In genomic region chr8:102782707-102783489, GRCm38 (mm10) we compare ENCODE assay signal across 7 mouse cellular contexts. TPM values are rescaled to one million over a fixed set of nuclear protein-coding genes. Genes with fewer than 3 reads are reported as not detected.
A peak's percentile ranks its signal among the peaks of the same experiment; 100 is the strongest.
DNase-seq lines count a peak whose midpoint lies in the region; ATAC-seq and TF ChIP-seq lines count a peak whose summit lies in the region.

No protein-coding gene starts in this region.

- ATAC-seq in lung, postnatal 0 days: no peak
- no peak for ATAC-seq in forebrain, postnatal 0 days
- no peak for ATAC-seq in midbrain, embryonic 12.5 days (ENCODE audit: low FRiP score, low read depth)

- DNase-seq in lung, postnatal 0 days (ENCODE audit: low spot score): peak; percentile 8
- DNase-seq in lung, postnatal 10 days: no peak
- no peak for DNase-seq in forebrain, postnatal 0 days
- DNase-seq in urinary bladder, postnatal 10 days (ENCODE audit: low spot score): no peak
- no peak for DNase-seq in ovary, postnatal 14 days (ENCODE audit: low spot score)
- DNase-seq in right cerebral cortex, postnatal 4 days: no peak

- no peaks in the 10 kb centered on the region for H3K36me3 ChIP-seq in lung, postnatal 0 days (ENCODE audit: insufficient read depth, low read length)
- no peaks in the 10 kb centered on the region for H3K36me3 ChIP-seq in forebrain, postnatal 0 days (ENCODE audit: insufficient read depth)
- no peaks in the 10 kb centered on the region for H3K36me3 ChIP-seq in midbrain, embryonic 12.5 days

- peak overlapping the region; percentile 65 for H3K9ac ChIP-seq in lung, postnatal 0 days (replicated peaks; ENCODE audit: low read depth)
- H3K9ac ChIP-seq in forebrain, postnatal 0 days: peak overlapping the region; percentile 91
- H3K9ac ChIP-seq in midbrain, embryonic 12.5 days (replicated peaks): peak overlapping the region; percentile 83

- no peaks in the 10 kb centered on the region for H3K9me3 ChIP-seq in lung, postnatal 0 days (ENCODE audit: low read length)
- H3K9me3 ChIP-seq in forebrain, postnatal 0 days (ENCODE audit: low read length): no peaks in the 10 kb centered on the region
- no peaks in the 10 kb centered on the region for H3K9me3 ChIP-seq in midbrain, embryonic 12.5 days

- H3K4me3 ChIP-seq in lung, postnatal 0 days (ENCODE audit: low read depth, low read length): peak overlapping the region; percentile 57
- H3K4me3 ChIP-seq in forebrain, postnatal 0 days (ENCODE audit: low read depth, low read length): peak overlapping the region; percentile 77
- peak overlapping the region; percentile 72 for H3K4me3 ChIP-seq in midbrain, embryonic 12.5 days

- H3K27me3 ChIP-seq in lung, postnatal 0 days (replicated peaks; ENCODE audit: insufficient read depth, low read length): 0 out of 2 replicates have a peak, but pooled peaks cover 17% of the 10 kb centered on the region
- H3K27me3 ChIP-seq in forebrain, postnatal 0 days (ENCODE audit: insufficient read depth, low read length): no peaks in the 10 kb centered on the region
- peaks cover 40% of the 10 kb centered on the region for H3K27me3 ChIP-seq in midbrain, embryonic 12.5 days

- H3K27ac ChIP-seq in lung, postnatal 0 days (ENCODE audit: low read length): peak overlapping the region; percentile 86
- peak overlapping the region; percentile 88 for H3K27ac ChIP-seq in forebrain, postnatal 0 days (ENCODE audit: low read depth, low read length)
- peak overlapping the region; percentile 90 for H3K27ac ChIP-seq in midbrain, embryonic 12.5 days (replicated peaks)

- TF ChIP-seq EP300 in lung, postnatal 0 days (IDR thresholded peaks at IDR 0.05): no peak

- WGBS in lung, postnatal 0 days: 10% methylated on average over 11 of the region's 11 CpGs
- WGBS in forebrain, postnatal 0 days: 12% methylated on average over 11 of the region's 11 CpGs
- WGBS in midbrain, embryonic 12.5 days: 3% methylated on average over 11 of the region's 11 CpGs

- H3K4me2 ChIP-seq in lung, postnatal 0 days (replicated peaks; ENCODE audit: low read depth, low read length): peak overlapping the region; percentile 67
- H3K4me2 ChIP-seq in forebrain, postnatal 0 days (ENCODE audit: low read depth): peak overlapping the region; percentile 85
- H3K4me2 ChIP-seq in midbrain, embryonic 12.5 days (replicated peaks): peak overlapping the region; percentile 87

- H3K4me1 ChIP-seq in lung, postnatal 0 days (ENCODE audit: insufficient read depth, low read depth, low read length): peaks cover 6% of the 10 kb centered on the region; the same call in 1 of the 2 replicates
- H3K4me1 ChIP-seq in forebrain, postnatal 0 days (ENCODE audit: insufficient read depth): 0 out of 2 replicates have a peak, but pooled peaks cover 2% of the 10 kb centered on the region
- peaks cover 30% of the 10 kb centered on the region for H3K4me1 ChIP-seq in midbrain, embryonic 12.5 days

- no peak for TF ChIP-seq CTCF in lung, postnatal 0 days (IDR thresholded peaks at IDR 0.05)
- TF ChIP-seq CTCF in forebrain, postnatal 0 days (IDR thresholded peaks at IDR 0.05; ENCODE audit: low read depth): no peak

RNA-seq across cellular contexts. Expression of gene Cdh11, which starts 2.5 kb away (rescaled TPM):
- polyA plus RNA-seq in lung, postnatal 0 days (2015; fragmentation: Nextera tagmentation; extraction: Ambion mirVana): 89.4 and 98.6 TPM in 2 replicates
- total RNA-seq in forebrain, postnatal 0 days (2014; rRNA removed): 62.4 and 69.0 TPM in 2 replicates
- polyA plus RNA-seq in forebrain, postnatal 0 days (2015; fragmentation: Nextera tagmentation; extraction: Ambion mirVana): 18.1 and 25.8 TPM in 2 replicates
- 64.3 and 82.9 TPM in 2 replicates for polyA plus RNA-seq in midbrain, embryonic 12.5 days (2016; fragmentation: Nextera tagmentation; extraction: Ambion mirVana)
